Mouse (Mus musculus): ENCODE measurements around the gene Hebp1.

- TF ChIP-seq CTCF (IDR thresholded peaks at IDR 0.05; ENCODE audit: low read depth) (no peak), EP300 (IDR thresholded peaks at IDR 0.05; ENCODE audit: low read depth) (no peak)
These were observed 54.7 kb downstream of the Hebp1 start for GRCm38 (mm10) chr6:135143151-135143550.
